Mouse (Mus musculus) mouse embryonic stem cell (cell line): Measurements from ENCODE around the gene Olfr1441.

Experiments used
- in situ Hi-C, 2 experiments: fragments of 300-500 bp; cut with MboI; formaldehyde crosslinking; loops; 1 replicate in 1 of 2; 3 replicates in 1 of 2; pipeline ENCODE4 v1.14.3; 2019 to 2020; ENCODE audit warnings: low sequenced_read_pairs in 2 of 2, low pct_unique_long_range_greater_than_20kb in 1 of 2, mixed read lengths in 1 of 2; ENCODE audit not compliant: unreplicated experiment in 1 of 2

Olfr1441 gene

GRCm38 (mm10) chr19:12459516-12459915, 42.3 kb downstream of the Olfr1441 start:
- in situ Hi-C loops, result no loop called here

- in situ Hi-C loops, result no loop called here
Observed at GRCm38 (mm10) chr19:12460282-12461249, 43.3 kb downstream of the Olfr1441 start, which contains the start of gene Mpeg1. Mpeg1 (plus strand) TSS chr19:12460779.

GRCm38 (mm10) chr19:12462851-12463721, 45.9 kb downstream of the Olfr1441 start:
- in situ Hi-C loops, result no loop called here

- in situ Hi-C loops, result no loop called here
Observed at GRCm38 (mm10) chr19:12463722-12464035, 46.4 kb downstream of the Olfr1441 start.

- in situ Hi-C loops, result no loop called here
Observed at GRCm38 (mm10) chr19:12464127-12464526, 46.9 kb downstream of the Olfr1441 start.

DNA sequence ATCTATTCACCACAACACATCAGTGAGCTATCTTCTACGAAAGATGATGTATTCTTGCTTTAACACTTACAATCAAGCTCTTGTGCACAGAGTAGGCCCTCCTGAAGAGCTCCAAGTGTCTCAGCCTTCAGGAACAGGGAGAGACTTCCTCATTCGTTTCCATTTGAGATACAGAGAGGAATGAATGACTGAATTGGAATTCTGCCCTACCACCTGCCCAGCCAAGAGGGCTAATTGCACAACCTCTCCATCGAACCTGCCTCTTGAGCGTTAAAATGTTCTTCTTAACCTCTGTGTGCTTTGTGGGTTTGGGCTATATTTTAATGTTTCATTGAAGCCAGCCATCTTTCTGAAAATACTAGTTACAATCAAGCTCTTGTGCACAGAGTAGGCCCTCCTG, 47.4 kb downstream of the Olfr1441 start:
- in situ Hi-C loops, result no loop called here

GRCm38 (mm10) chr19:12465530-12466144, 48.4 kb downstream of the Olfr1441 start:
- in situ Hi-C loops, result no loop called here

DNA sequence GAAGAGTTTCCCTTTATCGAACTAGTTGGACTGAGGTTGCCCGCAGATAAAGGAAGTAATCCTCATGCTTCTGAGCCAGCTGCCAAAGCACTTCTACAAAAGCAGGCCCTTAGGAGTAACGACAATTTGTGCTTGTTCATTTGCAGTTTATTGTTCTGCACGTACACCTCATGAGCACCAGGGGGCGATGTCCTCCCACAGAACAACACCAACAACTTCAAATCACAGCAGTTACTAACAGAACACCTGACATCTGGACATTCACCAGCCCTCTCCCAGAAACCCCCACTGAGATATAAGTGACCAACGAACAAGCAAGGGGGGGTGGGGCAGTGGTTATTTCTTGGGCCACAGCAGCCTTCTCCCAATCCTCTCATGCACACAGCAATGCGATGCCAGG, 49.0 kb downstream of the Olfr1441 start:
- in situ Hi-C loops, result no loop called here

- in situ Hi-C loops, result no loop called here
Observed at GRCm38 (mm10) chr19:12467436-12467835, 50.2 kb downstream of the Olfr1441 start.

GRCm38 (mm10) chr19:12471866-12472265, 54.6 kb downstream of the Olfr1441 start:
- in situ Hi-C loops, result no loop called here

DNA sequence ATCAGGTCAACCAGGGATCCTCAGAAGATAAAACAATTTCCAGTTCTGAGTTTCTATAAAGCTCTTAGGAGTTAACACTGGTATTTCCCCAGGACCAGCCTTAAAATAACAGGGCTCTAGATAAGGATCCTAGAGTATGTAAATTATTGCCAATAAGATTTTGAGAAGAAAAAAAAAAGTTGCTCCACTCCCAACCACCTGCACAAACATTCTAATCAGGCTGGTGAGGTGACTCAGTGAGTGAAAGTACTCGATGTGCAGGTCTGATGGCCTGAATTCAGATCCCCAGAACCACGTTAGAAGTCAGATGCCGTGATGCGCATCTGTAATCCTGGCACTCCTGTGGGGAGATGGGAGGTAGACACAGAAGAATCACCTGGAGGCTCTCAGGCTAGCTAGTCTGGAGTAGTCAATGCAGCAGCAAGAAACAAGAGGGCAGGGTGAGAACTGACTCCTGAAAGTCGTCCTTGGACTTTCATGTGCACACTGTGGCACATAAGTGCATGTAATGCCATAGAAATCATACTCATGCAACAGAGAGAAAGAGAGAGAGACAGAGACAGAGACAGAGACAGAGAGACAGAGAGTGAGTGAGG, 55.2 kb downstream of the Olfr1441 start:
- in situ Hi-C loops, result no loop called here
